Mouse (Mus musculus): ENCODE results near the gene Eml4. TPM values are rescaled to one million over a fixed set of nuclear protein-coding genes. Genes with fewer than 3 reads are reported as not detected.

Gene Eml4
- polyA plus RNA-seq, 1 experiment from 2014 or later, result 34.0 TPM

- H3K9me3 ChIP-seq, result no peaks in the 10 kb centered on the region
- peak; percentile 86 for ATAC-seq (replicated peaks)
- peaks cover 11% of the 10 kb centered on the region for H3K4me1 ChIP-seq
- H3K4me3 ChIP-seq, result peak overlapping the region; percentile 29
- no peaks in the 10 kb centered on the region; the same call in 1 of the 2 replicates for H3K27me3 ChIP-seq (replicated peaks)
- H3K4me2 ChIP-seq, result peak overlapping the region; percentile 54
- H3K9ac ChIP-seq, result peak overlapping the region; percentile 32
- H3K27ac ChIP-seq, result peak overlapping the region; percentile 56
- no peaks in the 10 kb centered on the region for H3K36me3 ChIP-seq (replicated peaks)
- WGBS, result 9% methylated on average over 25 of the region's 25 CpGs
Measured at GRCm38 (mm10) chr17:83322621-83323335, 28.0 kb upstream of the Eml4 start.

GRCm38 (mm10) chr17:83323410-83324268 lies 27.1 kb upstream of the Eml4 start:
- Histone ChIP-seq H3K4me2 (no peak overlapping the region), H3K4me1 (peaks cover 11% of the 10 kb centered on the region), H3K36me3 (replicated peaks) (no peaks in the 10 kb centered on the region), H3K27me3 (replicated peaks) (no peaks in the 10 kb centered on the region; the same call in 1 of the 2 replicates), H3K9ac (no peak overlapping the region), H3K4me3 (no peak overlapping the region), H3K9me3 (no peaks in the 10 kb centered on the region), H3K27ac (no peak overlapping the region)
- ATAC-seq (replicated peaks), result no peak
- WGBS, result 61% methylated on average over 19 of the region's 19 CpGs

- WGBS, result 91% methylated on average over 11 of the region's 11 CpGs
Measured at GRCm38 (mm10) chr17:83324269-83324616, 26.5 kb upstream of the Eml4 start.

GRCm38 (mm10) chr17:83335183-83335584 lies 15.5 kb upstream of the Eml4 start:
- Histone ChIP-seq H3K27ac (no peak overlapping the region), H3K9ac (no peak overlapping the region), H3K27me3 (replicated peaks) (no peaks in the 10 kb centered on the region), H3K4me2 (no peak overlapping the region), H3K4me3 (no peak overlapping the region), H3K9me3 (no peaks in the 10 kb centered on the region), H3K4me1 (no peaks in the 10 kb centered on the region), H3K36me3 (replicated peaks) (no peaks in the 10 kb centered on the region)
- 52% methylated on average over 13 of the region's 13 CpGs for WGBS
- ATAC-seq (replicated peaks), result no peak

More at GRCm38 (mm10) chr17:83324269-83324616, 26.5 kb upstream of the Eml4 start:
- H3K27me3 ChIP-seq (replicated peaks), result no peaks in the 10 kb centered on the region; the same call in 1 of the 2 replicates
- peaks cover 11% of the 10 kb centered on the region for H3K4me1 ChIP-seq
- no peaks in the 10 kb centered on the region for H3K36me3 ChIP-seq (replicated peaks)
- H3K4me3 ChIP-seq, result no peak overlapping the region
- H3K9ac ChIP-seq, result no peak overlapping the region
- no peaks in the 10 kb centered on the region for H3K9me3 ChIP-seq
- H3K27ac ChIP-seq, result no peak overlapping the region
- no peak for ATAC-seq (replicated peaks)
- H3K4me2 ChIP-seq, result no peak overlapping the region

- H3K4me3 ChIP-seq, result no peak overlapping the region
- H3K27me3 ChIP-seq (replicated peaks), result no peaks in the 10 kb centered on the region
- no peak overlapping the region for H3K9ac ChIP-seq
- H3K36me3 ChIP-seq (replicated peaks), result no peaks in the 10 kb centered on the region
- H3K27ac ChIP-seq, result no peak overlapping the region
- H3K9me3 ChIP-seq, result no peaks in the 10 kb centered on the region
- WGBS, result 79% methylated on average over 13 of the region's 13 CpGs
- no peak overlapping the region for H3K4me2 ChIP-seq
- ATAC-seq (replicated peaks), result no peak
- no peaks in the 10 kb centered on the region for H3K4me1 ChIP-seq
Measured at GRCm38 (mm10) chr17:83337051-83337898, 13.5 kb upstream of the Eml4 start.

GRCm38 (mm10) chr17:83339368-83340085 lies 11.2 kb upstream of the Eml4 start:
- ATAC-seq (replicated peaks), result no peak
- Histone ChIP-seq H3K4me2 (no peak overlapping the region), H3K4me1 (no peaks in the 10 kb centered on the region), H3K9ac (no peak overlapping the region), H3K27ac (no peak overlapping the region), H3K4me3 (no peak overlapping the region), H3K36me3 (replicated peaks) (no peaks in the 10 kb centered on the region), H3K9me3 (no peaks in the 10 kb centered on the region), H3K27me3 (replicated peaks) (no peaks in the 10 kb centered on the region)
- 80% methylated on average over 13 of the region's 13 CpGs for WGBS

GRCm38 (mm10) chr17:83340895-83341524 lies 9.7 kb upstream of the Eml4 start:
- H3K4me3 ChIP-seq, result no peak overlapping the region
- WGBS, result 70% methylated on average over 16 of the region's 16 CpGs
- ATAC-seq (replicated peaks), result no peak

GRCm38 (mm10) chr17:83344226-83344625 lies 6.5 kb upstream of the Eml4 start:
- Histone ChIP-seq H3K9ac (no peak overlapping the region), H3K9me3 (no peaks in the 10 kb centered on the region), H3K36me3 (replicated peaks) (no peaks in the 10 kb centered on the region), H3K4me2 (no peak overlapping the region), H3K27me3 (replicated peaks) (no peaks in the 10 kb centered on the region), H3K4me3 (no peak overlapping the region), H3K27ac (no peak overlapping the region), H3K4me1 (no peaks in the 10 kb centered on the region)
- WGBS, result 88% methylated on average over 7 of the region's 7 CpGs
- no peak for ATAC-seq (replicated peaks)

More at GRCm38 (mm10) chr17:83340895-83341524, 9.7 kb upstream of the Eml4 start:
- Histone ChIP-seq H3K36me3 (replicated peaks) (no peaks in the 10 kb centered on the region), H3K4me2 (no peak overlapping the region), H3K9me3 (no peaks in the 10 kb centered on the region), H3K4me1 (no peaks in the 10 kb centered on the region), H3K9ac (no peak overlapping the region), H3K27ac (no peak overlapping the region), H3K27me3 (replicated peaks) (no peaks in the 10 kb centered on the region)

GRCm38 (mm10) chr17:83348056-83348822 lies 2.5 kb upstream of the Eml4 start:
- Histone ChIP-seq H3K9me3 (no peaks in the 10 kb centered on the region), H3K27me3 (replicated peaks) (no peaks in the 10 kb centered on the region), H3K9ac (no peak overlapping the region), H3K4me3 (no peak overlapping the region), H3K36me3 (replicated peaks) (no peaks in the 10 kb centered on the region), H3K27ac (no peak overlapping the region), H3K4me1 (peaks cover 17% of the 10 kb centered on the region), H3K4me2 (no peak overlapping the region)
- no peak for ATAC-seq (replicated peaks)
- 77% methylated on average over 9 of the region's 9 CpGs for WGBS

- ATAC-seq (replicated peaks), result peak; percentile 85
- peak overlapping the region; percentile 74 for H3K9ac ChIP-seq
- WGBS, result under 1% methylated on average over 48 of the region's 57 CpGs
- peaks cover 17% of the 10 kb centered on the region for H3K4me1 ChIP-seq
- H3K36me3 ChIP-seq (replicated peaks), result no peaks in the 10 kb centered on the region
- H3K27ac ChIP-seq, result peak overlapping the region; percentile 90
- peak overlapping the region; percentile 57 for H3K4me2 ChIP-seq
- H3K9me3 ChIP-seq, result no peaks in the 10 kb centered on the region
- H3K27me3 ChIP-seq (replicated peaks), result no peaks in the 10 kb centered on the region
- H3K4me3 ChIP-seq, result peak overlapping the region; percentile 91
Measured at GRCm38 (mm10) chr17:83351119-83351531, 394 bp downstream of the Eml4 start.

Measured in midbrain, embryonic 15.5 days (tissue).